Mouse (Mus musculus): Measurements from ENCODE around the gene Ddx60.

GRCm38 (mm10) chr8:61901028-61901717, 26.7 kb upstream of the Ddx60 start:
- TF ChIP-seq CTCF (IDR thresholded peaks at IDR 0.05; ENCODE audit: control insufficient read depth, insufficient read depth, low read length) (no peak), POLR2A (IDR thresholded peaks at IDR 0.05; ENCODE audit: borderline replicate concordance, control insufficient read depth, low read depth, low read length) (no peak)
